Mouse (Mus musculus) heart, adult 2 months (tissue): ENCODE data around the gene 4930404H24Rik.

ENCODE experiments used
- CTCF ChIP-seq: fragments of 200-600 bp; IDR thresholded peaks from 2 replicates; pipeline ENCODE4 v1.8.1; 2022; ENCODE audit warnings: antibody characterized with exemption, mild to moderate bottlenecking, moderate library complexity
- EP300 ChIP-seq: fragments of 200-500 bp; IDR thresholded peaks from 2 replicates; pipeline ENCODE4 v1.6.1; 2011; ENCODE audit warnings: low read depth, low read length, control low read depth; ENCODE audit not compliant: insufficient read depth
- POLR2A ChIP-seq: fragments of 200-500 bp; IDR thresholded peaks from 2 replicates; pipeline ENCODE4 v1.6.1; 2011; ENCODE audit warnings: mild to moderate bottlenecking, low read depth, low read length, control low read depth; ENCODE audit not compliant: insufficient read depth

DNA sequence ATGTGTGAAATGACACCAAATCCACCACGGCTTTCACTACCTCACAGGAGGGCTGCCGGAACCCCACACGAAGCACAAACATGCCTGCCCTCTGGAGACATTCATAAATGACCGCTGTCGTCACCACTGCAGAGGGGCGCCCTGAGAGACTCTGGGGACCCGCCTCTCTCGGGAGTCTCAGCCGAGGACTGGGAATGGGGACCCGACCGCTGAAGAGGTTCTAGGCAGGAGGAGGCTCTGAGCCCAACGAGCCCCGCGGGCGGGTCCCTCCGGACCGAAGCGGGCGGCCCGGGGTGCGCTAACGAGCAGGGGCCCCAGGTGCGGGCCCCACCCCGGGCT lies 442 bp upstream of the 4930404H24Rik start:
- TF ChIP-seq CTCF = no peak
- no peak for TF ChIP-seq POLR2A
- no peak for TF ChIP-seq EP300
